Mouse (Mus musculus) midbrain, embryonic 11.5 days (tissue): ENCODE results near the gene Fam43b. TPM values are rescaled to one million over a fixed set of nuclear protein-coding genes. Genes with fewer than 3 reads are reported as not detected.

Experiments
- ATAC-seq: fragments of 200-750 bp; cut with Nextera tagmentation; 2 replicates; pipeline ENCODE4 v1.8.0; 2017; ENCODE audit warnings: moderate TSS enrichment, moderate library complexity; ENCODE audit not compliant: low FRiP score
- DNase-seq: peaks from one replicate; pipeline ENCODE4 v3.0.0; 2015; ENCODE audit warnings: low spot score; ENCODE audit errors: missing footprints
- H3K27ac ChIP-seq: fragments of 300-500 bp; sonication (generic); 2 replicates; pipeline ENCODE4 v1.5.1; 2014; ENCODE audit warnings: low read depth, low read length
- H3K27me3 ChIP-seq: fragments of 300-500 bp; sonication (generic); 2 replicates; pipeline ENCODE4 v1.6.1; 2014; ENCODE audit warnings: mild to moderate bottlenecking, low read length, moderate library complexity, mixed read lengths; ENCODE audit not compliant: control insufficient read depth, insufficient read depth
- H3K36me3 ChIP-seq: fragments of 300-500 bp; sonication (generic); 2 replicates; pipeline ENCODE4 v1.6.1; 2014; ENCODE audit warnings: mild to moderate bottlenecking, low read length, moderate library complexity, mixed read lengths; ENCODE audit not compliant: control insufficient read depth, insufficient read depth
- H3K4me1 ChIP-seq: fragments of 300-500 bp; sonication (generic); 2 replicates; pipeline ENCODE4 v1.6.1; 2014; ENCODE audit warnings: low read length; ENCODE audit not compliant: control insufficient read depth, insufficient read depth
- H3K4me2 ChIP-seq: fragments of 300-500 bp; sonication (generic); 2 replicates; pipeline ENCODE4 v1.6.1; 2014; ENCODE audit warnings: mild to moderate bottlenecking, moderate library complexity
- H3K4me3 ChIP-seq: fragments of 300-500 bp; sonication (generic); 2 replicates; pipeline ENCODE4 v1.5.1; 2014; ENCODE audit warnings: low read depth, low read length
- H3K9ac ChIP-seq: fragments of 300-500 bp; sonication (generic); 2 replicates; pipeline ENCODE4 v1.6.1; 2014; ENCODE audit warnings: low read length
- H3K9me3 ChIP-seq: fragments of 300-500 bp; sonication (generic); 2 replicates; pipeline ENCODE4 v1.6.1; 2016; ENCODE audit warnings: low read length; ENCODE audit not compliant: control insufficient read depth
- WGBS: fragments of 180-500 bp; shearing (Covaris S2); extraction: QIAGEN DNeasy Blood & Tissue Kit; methylation state at CpG from one replicate; pipeline ENCODE4 v1.1.7; 2014; 5-methylcytosine and 5-hydroxymethylcytosine counted together
- polyA plus RNA-seq: library from polyadenylated mRNA; unstranded; fragments of >200 nt; fragmentation: Nextera tagmentation; extraction: Ambion mirVana; gene quantifications from 2 replicates; pipeline ENCODE4 v1.2.1, GENCODE M21; 2014

The Fam43b gene
- polyA plus RNA-seq, 1 experiment from 2014 or later: 0.14 TPM

GRCm38 (mm10) chr4:138358176-138358575, 38.2 kb downstream of the Fam43b start:
- H3K4me2 ChIP-seq: no peak overlapping the region
- no peaks in the 10 kb centered on the region for H3K9me3 ChIP-seq
- DNase-seq (no peak), ATAC-seq (no peak)
- H3K27me3 ChIP-seq: no peaks in the 10 kb centered on the region
- H3K36me3 ChIP-seq: no peaks in the 10 kb centered on the region
- no peak overlapping the region for H3K9ac ChIP-seq
- H3K27ac ChIP-seq: no peak overlapping the region
- WGBS: 77% methylated on average over 3 of the region's 3 CpGs
- no peak overlapping the region for H3K4me3 ChIP-seq
- peaks cover 2% of the 10 kb centered on the region; the same call in 1 of the 2 replicates for H3K4me1 ChIP-seq

DNA sequence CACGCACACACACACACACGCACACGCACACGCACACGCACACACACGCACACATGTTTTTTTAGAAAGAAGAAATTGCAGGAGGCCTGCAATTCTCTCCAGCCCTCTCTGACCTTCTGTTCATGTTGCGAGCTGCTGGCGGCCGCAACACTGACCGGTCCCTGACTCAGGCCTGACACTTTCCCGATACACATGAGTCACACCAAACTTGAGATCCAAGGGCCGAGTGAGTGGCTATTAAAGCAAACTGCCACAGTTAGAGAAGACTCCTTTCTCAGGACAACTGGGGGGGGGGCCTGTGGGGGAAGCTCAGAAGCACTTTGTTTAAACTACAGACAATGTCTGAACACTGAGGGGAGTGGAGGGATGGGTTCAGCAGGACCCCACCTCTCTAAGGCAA, 39.8 kb downstream of the Fam43b start:
- 93% methylated on average over 12 of the region's 12 CpGs for WGBS
- ATAC-seq: no peak
- no peak overlapping the region for H3K9ac ChIP-seq

DNA sequence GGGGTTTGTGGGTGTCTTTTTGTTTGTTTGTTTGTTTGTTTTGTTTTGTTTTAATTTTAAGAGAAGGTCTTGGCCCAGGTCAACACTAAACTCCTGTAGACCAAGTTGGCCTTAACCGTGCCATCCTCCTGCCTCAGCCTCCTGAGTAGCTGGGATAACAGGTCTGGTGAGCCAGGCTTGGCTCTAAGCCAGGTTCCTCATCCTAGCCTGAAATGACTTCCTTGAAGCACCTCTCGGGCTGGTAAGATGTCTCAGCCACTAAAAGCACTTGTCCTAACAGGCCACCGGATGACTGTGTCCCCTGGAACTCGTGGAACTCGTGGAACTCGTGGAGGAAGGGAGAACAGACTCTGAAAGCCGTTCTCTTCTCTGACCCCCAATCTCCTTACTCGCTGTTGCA, 40.2 kb downstream of the Fam43b start:
- no peak for ATAC-seq
- no peak overlapping the region for H3K4me3 ChIP-seq

More for the DNA sequence above, 39.8 kb downstream of the Fam43b start:
- no peak overlapping the region for H3K4me2 ChIP-seq
- H3K27ac ChIP-seq: no peak overlapping the region
- H3K36me3 ChIP-seq: no peaks in the 10 kb centered on the region
- peaks cover 1% of the 10 kb centered on the region; the same call in 1 of the 2 replicates for H3K4me1 ChIP-seq
- no peaks in the 10 kb centered on the region for H3K27me3 ChIP-seq
- no peak for DNase-seq
- no peak overlapping the region for H3K4me3 ChIP-seq
- no peaks in the 10 kb centered on the region for H3K9me3 ChIP-seq

DNA sequence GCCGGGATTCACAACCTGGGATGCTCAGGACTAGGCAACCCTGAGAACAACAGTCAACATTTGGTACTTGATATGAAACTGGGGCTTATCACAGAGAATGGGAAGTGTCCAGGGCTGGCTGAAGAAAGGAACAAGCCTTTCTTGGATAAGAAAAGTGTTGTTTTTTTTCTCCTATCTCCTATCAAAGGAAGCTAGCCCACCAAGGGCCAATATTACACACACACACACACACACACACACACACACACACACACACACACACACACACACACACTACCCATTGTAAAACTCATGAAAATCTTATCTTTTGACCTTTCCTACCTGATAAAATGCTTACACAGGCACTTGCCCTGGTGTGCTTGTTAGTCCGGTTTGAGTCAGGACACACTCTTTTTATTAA, 40.8 kb downstream of the Fam43b start:
- Histone ChIP-seq H3K9me3 (no peaks in the 10 kb centered on the region), H3K4me3 (no peak overlapping the region), H3K4me1 (no peaks in the 10 kb centered on the region), H3K36me3 (no peaks in the 10 kb centered on the region), H3K4me2 (no peak overlapping the region), H3K27ac (no peak overlapping the region), H3K27me3 (no peaks in the 10 kb centered on the region), H3K9ac (no peak overlapping the region)
- DNase-seq (no peak), ATAC-seq (no peak)
- 85% methylated on average over 2 of the region's 2 CpGs for WGBS

More for the DNA sequence above, 40.2 kb downstream of the Fam43b start:
- no peaks in the 10 kb centered on the region for H3K36me3 ChIP-seq
- no peak overlapping the region for H3K9ac ChIP-seq
- no peak overlapping the region for H3K4me2 ChIP-seq
- H3K27me3 ChIP-seq: no peaks in the 10 kb centered on the region
- DNase-seq: no peak
- H3K27ac ChIP-seq: no peak overlapping the region
- H3K9me3 ChIP-seq: no peaks in the 10 kb centered on the region
- WGBS: 86% methylated on average over 8 of the region's 8 CpGs
- H3K4me1 ChIP-seq: no peaks in the 10 kb centered on the region

DNA sequence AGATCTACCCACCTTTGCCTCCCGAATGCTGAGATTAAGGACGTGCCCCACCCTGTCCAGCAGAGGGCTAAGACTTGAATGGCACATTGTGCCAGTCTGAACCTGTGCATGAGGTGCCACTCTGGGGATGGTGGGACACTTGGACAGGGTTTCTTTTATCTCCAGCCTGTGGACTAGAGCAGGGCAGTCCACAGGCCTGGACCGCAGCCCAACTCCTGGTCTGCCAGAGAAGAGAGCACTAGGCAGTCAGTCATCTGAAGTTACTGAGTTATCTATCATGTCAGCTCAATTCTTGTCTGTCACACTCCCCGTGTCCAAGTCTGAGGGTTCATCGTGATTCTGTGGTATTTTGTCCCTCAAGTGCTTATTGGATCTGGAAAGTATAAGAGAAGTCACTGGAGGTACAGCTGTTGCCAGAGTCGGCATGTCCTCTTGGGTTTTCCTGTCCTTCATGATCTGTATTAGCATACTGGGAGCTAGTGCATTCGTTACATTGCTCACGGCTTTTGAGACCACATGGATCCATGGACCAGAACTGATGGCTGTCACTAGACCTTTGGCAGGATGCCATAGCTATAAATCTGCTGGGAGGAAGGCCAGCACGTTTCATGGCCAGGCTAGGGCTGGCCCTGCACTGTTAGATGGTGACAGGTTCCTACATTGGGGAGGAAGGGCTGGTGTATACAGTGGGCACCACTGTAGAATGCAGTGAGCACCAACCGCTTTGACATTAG, 42.7 kb downstream of the Fam43b start:
- Histone ChIP-seq H3K9me3 (no peaks in the 10 kb centered on the region), H3K27me3 (no peaks in the 10 kb centered on the region), H3K27ac (no peak overlapping the region), H3K9ac (no peak overlapping the region), H3K4me3 (no peak overlapping the region), H3K36me3 (no peaks in the 10 kb centered on the region), H3K4me2 (no peak overlapping the region), H3K4me1 (no peaks in the 10 kb centered on the region)
- 81% methylated on average over 10 of the region's 10 CpGs for WGBS
- DNase-seq: peak; percentile 37
- ATAC-seq: no peak

DNA sequence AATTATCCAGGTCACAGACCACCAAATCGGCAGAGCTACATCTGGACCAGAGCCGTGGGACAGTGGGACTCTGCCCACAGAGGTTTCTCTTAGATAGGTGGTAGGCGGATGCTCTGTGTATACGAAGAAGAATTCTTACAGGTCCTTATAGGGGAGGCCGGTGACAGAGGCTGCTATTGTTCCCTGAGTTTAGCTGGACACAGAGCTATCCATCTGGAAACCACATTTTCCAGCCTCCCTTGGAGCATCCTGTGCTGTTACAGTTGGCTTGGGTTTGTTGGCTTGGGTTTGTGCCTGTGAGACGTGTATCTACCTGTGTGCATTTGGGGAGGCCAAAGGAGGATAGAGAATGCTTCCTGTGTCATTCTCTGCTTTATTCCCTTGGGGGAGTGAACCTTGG, 43.6 kb downstream of the Fam43b start:
- H3K27ac ChIP-seq: no peak overlapping the region

DNA sequence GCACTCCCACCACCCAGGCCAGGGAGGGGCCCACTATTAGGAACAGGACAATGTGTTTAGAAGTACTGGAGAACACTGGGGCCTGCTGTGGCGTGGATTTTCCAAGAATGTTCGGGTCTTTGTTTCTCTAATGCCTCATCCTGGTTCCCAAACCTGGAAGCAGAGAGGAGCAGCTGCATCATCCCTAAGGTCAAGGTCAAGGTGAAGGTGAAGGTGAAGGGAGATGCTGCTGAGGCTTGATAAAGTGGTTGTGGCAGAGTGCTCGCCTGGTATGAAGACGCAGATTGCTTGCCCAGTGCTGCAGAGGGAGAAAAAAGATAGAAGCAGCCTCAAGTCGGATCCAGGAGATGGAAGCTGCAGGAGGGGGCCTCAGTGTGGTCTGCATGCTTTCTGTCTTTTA, 44.5 kb downstream of the Fam43b start:
- H3K27ac ChIP-seq: no peak overlapping the region
- H3K27me3 ChIP-seq: no peaks in the 10 kb centered on the region
- H3K4me1 ChIP-seq: no peaks in the 10 kb centered on the region
- 88% methylated on average over 5 of the region's 5 CpGs for WGBS
- no peak overlapping the region for H3K4me3 ChIP-seq
- no peaks in the 10 kb centered on the region for H3K36me3 ChIP-seq
- no peak overlapping the region for H3K9ac ChIP-seq
- DNase-seq (peak; percentile 53), ATAC-seq (no peak)
- no peak overlapping the region for H3K4me2 ChIP-seq
- no peaks in the 10 kb centered on the region for H3K9me3 ChIP-seq

More for the DNA sequence above, 43.6 kb downstream of the Fam43b start:
- no peak for ATAC-seq
- DNase-seq: no peak
- Histone ChIP-seq H3K9me3 (no peaks in the 10 kb centered on the region), H3K4me1 (no peaks in the 10 kb centered on the region), H3K36me3 (no peaks in the 10 kb centered on the region), H3K4me3 (no peak overlapping the region), H3K4me2 (no peak overlapping the region), H3K27me3 (no peaks in the 10 kb centered on the region), H3K9ac (no peak overlapping the region)
- 90% methylated on average over 6 of the region's 6 CpGs for WGBS

- Histone ChIP-seq H3K9me3 (no peaks in the 10 kb centered on the region), H3K36me3 (no peaks in the 10 kb centered on the region), H3K9ac (no peak overlapping the region), H3K27me3 (no peaks in the 10 kb centered on the region), H3K4me3 (no peak overlapping the region), H3K27ac (no peak overlapping the region), H3K4me2 (no peak overlapping the region), H3K4me1 (no peaks in the 10 kb centered on the region)
- no peak for ATAC-seq
- WGBS: 80% methylated on average over 7 of the region's 7 CpGs
- no peak for DNase-seq
Measured at GRCm38 (mm10) chr4:138348716-138349115, 47.6 kb downstream of the Fam43b start.

GRCm38 (mm10) chr4:138347280-138347679, 49.0 kb downstream of the Fam43b start:
- DNase-seq (no peak), ATAC-seq (no peak)
- H3K9ac ChIP-seq: no peak overlapping the region
- H3K4me1 ChIP-seq: no peaks in the 10 kb centered on the region
- no peaks in the 10 kb centered on the region for H3K36me3 ChIP-seq
- no peak overlapping the region for H3K27ac ChIP-seq
- no peaks in the 10 kb centered on the region for H3K27me3 ChIP-seq
- no peak overlapping the region for H3K4me2 ChIP-seq
- 74% methylated on average over 1 of the region's 1 CpGs for WGBS
- H3K4me3 ChIP-seq: no peak overlapping the region
- no peaks in the 10 kb centered on the region for H3K9me3 ChIP-seq
